7 mouse cellular contexts compared by ENCODE assay signal in the genomic region with DNA sequence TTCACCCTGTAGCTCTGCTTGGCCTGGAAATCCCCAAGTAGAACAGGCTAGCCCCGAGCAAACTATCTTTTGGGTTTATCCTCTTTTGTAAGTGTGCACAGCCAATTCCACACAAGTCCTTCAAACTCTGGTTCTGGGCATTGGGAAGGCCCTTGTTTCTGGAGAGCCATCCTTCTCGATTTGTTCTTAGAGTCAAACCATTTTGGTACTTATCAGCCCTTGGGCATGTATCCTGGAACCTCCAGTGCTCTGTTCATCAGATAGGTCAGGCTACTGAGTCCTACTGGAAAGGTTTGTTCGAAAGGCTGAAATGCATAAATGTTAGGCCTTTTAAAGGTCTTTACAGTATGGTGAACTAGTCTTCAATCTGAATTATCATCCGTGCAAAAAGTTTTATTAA. TPM values are rescaled to one million over a fixed set of nuclear protein-coding genes. Genes with fewer than 3 reads are reported as not detected.
DNase-seq lines count a peak whose midpoint lies in the region; ATAC-seq and TF ChIP-seq lines count a peak whose summit lies in the region.

No protein-coding gene starts in this region.

- H3K36me3 ChIP-seq in forebrain, embryonic 14.5 days (ENCODE audit: control insufficient read depth, insufficient read depth, low read length) = no peaks in the 10 kb centered on the region
- peaks cover 6% of the 10 kb centered on the region; the same call in 1 of the 2 replicates for H3K36me3 ChIP-seq in limb, embryonic 14.5 days (ENCODE audit: control insufficient read depth, insufficient read depth, low read length)
- no peaks in the 10 kb centered on the region for H3K36me3 ChIP-seq in stomach, embryonic 15.5 days

- TF ChIP-seq POLR2A in limb, embryonic 14.5 days (IDR thresholded peaks at IDR 0.05; ENCODE audit: borderline replicate concordance, extremely low read depth, insufficient read depth, insufficient read length) = no peak

- H3K9ac ChIP-seq in forebrain, embryonic 14.5 days (ENCODE audit: low read length) = peak overlapping the region; percentile 97
- peak overlapping the region; percentile 95 for H3K9ac ChIP-seq in limb, embryonic 14.5 days (ENCODE audit: low read depth, low read length, severe bottlenecking)
- peak overlapping the region; percentile 84; the same call in 1 of the 2 replicates for H3K9ac ChIP-seq in stomach, embryonic 15.5 days

- H3K27ac ChIP-seq in forebrain, embryonic 14.5 days (ENCODE audit: low read depth, low read length) = no peak overlapping the region
- H3K27ac ChIP-seq in limb, embryonic 14.5 days (replicated peaks; ENCODE audit: low read depth, low read length) = peak overlapping the region; percentile 93
- peak overlapping the region; percentile 89; the same call in 1 of the 2 replicates for H3K27ac ChIP-seq in stomach, embryonic 15.5 days

- peak overlapping the region; percentile 75 for H3K4me2 ChIP-seq in forebrain, embryonic 14.5 days (ENCODE audit: low read length)
- H3K4me2 ChIP-seq in limb, embryonic 14.5 days (replicated peaks; ENCODE audit: low read depth, low read length, severe bottlenecking) = peak overlapping the region; percentile 74
- H3K4me2 ChIP-seq in stomach, embryonic 15.5 days = peak overlapping the region; percentile 76

- no peaks in the 10 kb centered on the region for H3K27me3 ChIP-seq in forebrain, embryonic 14.5 days (replicated peaks; ENCODE audit: control insufficient read depth, insufficient read depth, low read length)
- no peaks in the 10 kb centered on the region for H3K27me3 ChIP-seq in limb, embryonic 14.5 days (ENCODE audit: control insufficient read depth, insufficient read depth, low read length)
- no peaks in the 10 kb centered on the region for H3K27me3 ChIP-seq in stomach, embryonic 15.5 days (replicated peaks)

- no peaks in the 10 kb centered on the region; the same call in 1 of the 2 replicates for H3K9me3 ChIP-seq in forebrain, embryonic 14.5 days (replicated peaks; ENCODE audit: control insufficient read depth, low read length)
- H3K9me3 ChIP-seq in limb, embryonic 14.5 days (ENCODE audit: control insufficient read depth, low read length) = no peaks in the 10 kb centered on the region
- H3K9me3 ChIP-seq in stomach, embryonic 15.5 days = no peaks in the 10 kb centered on the region

- peak overlapping the region; percentile 98 for H3K4me3 ChIP-seq in forebrain, embryonic 14.5 days (ENCODE audit: low read depth, low read length)
- H3K4me3 ChIP-seq in limb, embryonic 14.5 days (replicated peaks; ENCODE audit: low read length) = peak overlapping the region; percentile 89
- peak overlapping the region; percentile 91 for H3K4me3 ChIP-seq in stomach, embryonic 15.5 days (replicated peaks)

- H3K4me1 ChIP-seq in forebrain, embryonic 14.5 days (ENCODE audit: control insufficient read depth, insufficient read depth, low read length) = peaks cover 9% of the 10 kb centered on the region
- peaks cover 14% of the 10 kb centered on the region for H3K4me1 ChIP-seq in limb, embryonic 14.5 days (ENCODE audit: control insufficient read depth, insufficient read depth, low read length)
- peaks cover 13% of the 10 kb centered on the region for H3K4me1 ChIP-seq in stomach, embryonic 15.5 days

- 53% methylated on average over 4 of the region's 4 CpGs for WGBS in forebrain, embryonic 14.5 days
- WGBS in limb, embryonic 14.5 days = 59% methylated on average over 4 of the region's 4 CpGs
- WGBS in stomach, embryonic 15.5 days = 47% methylated on average over 4 of the region's 4 CpGs

- ATAC-seq in forebrain, embryonic 14.5 days = no peak
- ATAC-seq in limb, embryonic 14.5 days (ENCODE audit: low FRiP score, low read depth) = no peak
- ATAC-seq in stomach, embryonic 15.5 days (ENCODE audit: insufficient read depth, low FRiP score, low read depth) = no peak

- DNase-seq in B cell, adult 2 months = peak; percentile 5 to 11
- peak; percentile 13 for DNase-seq in CD4-positive helper T cell, adult 2 months (ENCODE audit: low read depth, low spot score)
- DNase-seq in forebrain, embryonic 14.5 days (ENCODE audit: low spot score) = peak; percentile 6
- DNase-seq in limb, embryonic 14.5 days (ENCODE audit: low spot score) = no peak
- DNase-seq in adipocyte (ENCODE audit: low spot score) = no peak
- no peak for DNase-seq in left cerebral cortex, adult 8-10 months (ENCODE audit: low spot score in 2 of 2)

RNA-seq across cellular contexts. Expression of a gene that starts 0.9 kb away (rescaled TPM):
- polyA plus RNA-seq in forebrain, embryonic 14.5 days (2014; fragmentation: Nextera tagmentation; extraction: Ambion mirVana) = 9.8 and 9.9 TPM in 2 replicates
- polyA plus RNA-seq in limb, embryonic 14.5 days (2012; rRNA removed) = 21.7 and 25.2 TPM in 2 replicates
- polyA plus RNA-seq in limb, embryonic 14.5 days (2014; fragmentation: Nextera tagmentation; extraction: Ambion mirVana) = 10.8 and 12.1 TPM in 2 replicates
- 4.5 and 5.0 TPM in 2 replicates for polyA plus RNA-seq in stomach, embryonic 15.5 days (2015; fragmentation: Nextera tagmentation; extraction: Ambion mirVana)
- total RNA-seq in left cerebral cortex, adult 8-10 months (2022) = 100 to 1,000 TPM; 105 to 139 (median 119) TPM

RNA-seq across cellular contexts. Expression of a gene that starts 41.9 kb away (rescaled TPM):
- polyA plus RNA-seq in forebrain, embryonic 14.5 days (2014; fragmentation: Nextera tagmentation; extraction: Ambion mirVana) = not detected in 2 replicates
- polyA plus RNA-seq in limb, embryonic 14.5 days (2012; rRNA removed) = not detected in 2 replicates
- polyA plus RNA-seq in limb, embryonic 14.5 days (2014; fragmentation: Nextera tagmentation; extraction: Ambion mirVana) = not detected in 2 replicates
- 0.19 TPM in 1 of 2 replicates, not detected in the other for polyA plus RNA-seq in stomach, embryonic 15.5 days (2015; fragmentation: Nextera tagmentation; extraction: Ambion mirVana)
- 1 to 10 TPM in 1 of 4 experiments, under 1 TPM in 2, not detected in 1; 0.74 to 2.0 (median 0.98) TPM for total RNA-seq in left cerebral cortex, adult 8-10 months (2022)

Comparison
In these comparisons a context has a peak if more than half of its experiments do, and no peak if none do; other contexts are left out.
1. DNase-seq: peak in B cell, adult 2 months (2 of 2), CD4-positive helper T cell, adult 2 months (single experiment) and forebrain, embryonic 14.5 days (single experiment); none in limb, embryonic 14.5 days (single experiment), adipocyte (single experiment) and left cerebral cortex, adult 8-10 months (0 of 2).
2. Peak in every context shown above with its lines, with median percentiles within 50 percentile points of each other: H3K4me2 ChIP-seq, H3K4me3 ChIP-seq and H3K9ac ChIP-seq.